Mouse (Mus musculus) cortical plate, adult 2 months (tissue): ENCODE measurements around the gene Vwce. TPM values are rescaled to one million over a fixed set of nuclear protein-coding genes. Genes with fewer than 3 reads are reported as not detected.

Experiments used
- H3K27ac ChIP-seq: fragments of 200-500 bp; 2 replicates; pipeline ENCODE4 v1.5.1; 2012; ENCODE audit warnings: low read length, control low read depth, inconsistent platforms; ENCODE audit not compliant: insufficient read depth
- H3K4me1 ChIP-seq: fragments of 200-500 bp; 2 replicates; pipeline ENCODE4 v1.6.1; 2011; ENCODE audit warnings: low read length; ENCODE audit not compliant: control insufficient read depth, insufficient read depth
- H3K4me3 ChIP-seq: fragments of 200-500 bp; 2 replicates; pipeline ENCODE4 v1.5.1; 2011; ENCODE audit warnings: mild to moderate bottlenecking, low read length, control low read depth; ENCODE audit not compliant: insufficient read depth
- CTCF ChIP-seq: fragments of 200-500 bp; IDR thresholded peaks from 2 replicates; pipeline ENCODE4 v1.5.1; 2011; ENCODE audit warnings: mild to moderate bottlenecking, control low read depth, low read length; ENCODE audit not compliant: insufficient read depth; ENCODE audit errors: extremely low read depth
- POLR2A ChIP-seq: fragments of 200-500 bp; IDR thresholded peaks from 2 replicates; pipeline ENCODE4 v1.6.1; 2011; ENCODE audit warnings: mild to moderate bottlenecking, low read length, control low read depth; ENCODE audit not compliant: insufficient read depth; ENCODE audit errors: extremely low read depth
- polyA plus RNA-seq: library from polyadenylated mRNA; depleted of rRNA; stranded (reverse); fragments of >200 nt; gene quantifications from 2 replicates; pipeline ENCODE4 v1.2.3, GENCODE M21; 2012

The Vwce gene
- polyA plus RNA-seq, 1 experiment: 0.81 TPM

- peaks cover 5% of the 10 kb centered on the region; the same call in 1 of the 2 replicates for H3K4me1 ChIP-seq
- TF ChIP-seq CTCF (no peak), POLR2A (peak; percentile 90)
- peak within 1 kb of the TSS; percentile 97 for H3K27ac ChIP-seq
- peak within 1 kb of the TSS; percentile 83 for H3K4me3 ChIP-seq
Observed at GRCm38 (mm10) chr19:10688537-10689352, 54.7 kb downstream of the Vwce start, which contains the start of gene Vps37c. Vps37c (plus strand) TSS chr19:10688735.

- Histone ChIP-seq H3K4me3 (peak overlapping the region; percentile 83), H3K4me1 (peaks cover 5% of the 10 kb centered on the region), H3K27ac (peak overlapping the region; percentile 97)
- TF ChIP-seq POLR2A: no peak
- TF ChIP-seq CTCF: no peak
Observed at GRCm38 (mm10) chr19:10689470-10690166, 55.6 kb downstream of the Vwce start.

GRCm38 (mm10) chr19:10690336-10690735, 56.3 kb downstream of the Vwce start:
- Histone ChIP-seq H3K4me1 (peaks cover 5% of the 10 kb centered on the region), H3K27ac (no peak overlapping the region), H3K4me3 (no peak overlapping the region)
- TF ChIP-seq POLR2A (no peak), CTCF (no peak)

- H3K27ac ChIP-seq: no peak overlapping the region
- H3K4me1 ChIP-seq: peaks cover 8% of the 10 kb centered on the region
- H3K4me3 ChIP-seq: no peak overlapping the region
- no peak for TF ChIP-seq POLR2A
- no peak for TF ChIP-seq CTCF
Observed at GRCm38 (mm10) chr19:10691121-10691520, 57.1 kb downstream of the Vwce start.

- no peak for TF ChIP-seq CTCF
- TF ChIP-seq POLR2A: no peak
- Histone ChIP-seq H3K27ac (no peak overlapping the region), H3K4me3 (no peak overlapping the region), H3K4me1 (peaks cover 8% of the 10 kb centered on the region)
Observed at GRCm38 (mm10) chr19:10691660-10692059, 57.6 kb downstream of the Vwce start.

GRCm38 (mm10) chr19:10692361-10692760, 58.3 kb downstream of the Vwce start:
- Histone ChIP-seq H3K27ac (no peak overlapping the region), H3K4me3 (no peak overlapping the region), H3K4me1 (peaks cover 9% of the 10 kb centered on the region)
- no peak for TF ChIP-seq CTCF
- TF ChIP-seq POLR2A: no peak

GRCm38 (mm10) chr19:10693926-10694682, 60.1 kb downstream of the Vwce start:
- Histone ChIP-seq H3K4me3 (no peak overlapping the region), H3K4me1 (peaks cover 11% of the 10 kb centered on the region)
- no peak for TF ChIP-seq POLR2A
- TF ChIP-seq CTCF: no peak

GRCm38 (mm10) chr19:10695801-10696200, 61.8 kb downstream of the Vwce start:
- TF ChIP-seq POLR2A (no peak), CTCF (no peak)
- Histone ChIP-seq H3K4me1 (peaks cover 12% of the 10 kb centered on the region), H3K4me3 (no peak overlapping the region), H3K27ac (no peak overlapping the region)

More at GRCm38 (mm10) chr19:10693926-10694682, 60.1 kb downstream of the Vwce start:
- no peak overlapping the region for H3K27ac ChIP-seq

GRCm38 (mm10) chr19:10698131-10698991, 64.3 kb downstream of the Vwce start:
- H3K4me1 ChIP-seq: peaks cover 14% of the 10 kb centered on the region
- no peak for TF ChIP-seq POLR2A
- TF ChIP-seq CTCF: no peak
- H3K4me3 ChIP-seq: no peak overlapping the region
- no peak overlapping the region for H3K27ac ChIP-seq
